Mouse (Mus musculus) mouse trophoblast stem cell (cell line): Measurements from ENCODE around the gene Mrps10.
"Not testable (repeated sequence)": the region's sequence is repeated elsewhere in the genome, so short reads cannot be mapped to it uniquely, and the experiment has no call there.

Source experiments
- in situ Hi-C, 2 experiments: fragments of 300-500 bp; cut with MseI, MboI; formaldehyde crosslinking; loops; 2 replicates in 1 of 2; 3 replicates in 1 of 2; pipeline ENCODE4 v1.15.1; 2025

The Mrps10 gene

DNA sequence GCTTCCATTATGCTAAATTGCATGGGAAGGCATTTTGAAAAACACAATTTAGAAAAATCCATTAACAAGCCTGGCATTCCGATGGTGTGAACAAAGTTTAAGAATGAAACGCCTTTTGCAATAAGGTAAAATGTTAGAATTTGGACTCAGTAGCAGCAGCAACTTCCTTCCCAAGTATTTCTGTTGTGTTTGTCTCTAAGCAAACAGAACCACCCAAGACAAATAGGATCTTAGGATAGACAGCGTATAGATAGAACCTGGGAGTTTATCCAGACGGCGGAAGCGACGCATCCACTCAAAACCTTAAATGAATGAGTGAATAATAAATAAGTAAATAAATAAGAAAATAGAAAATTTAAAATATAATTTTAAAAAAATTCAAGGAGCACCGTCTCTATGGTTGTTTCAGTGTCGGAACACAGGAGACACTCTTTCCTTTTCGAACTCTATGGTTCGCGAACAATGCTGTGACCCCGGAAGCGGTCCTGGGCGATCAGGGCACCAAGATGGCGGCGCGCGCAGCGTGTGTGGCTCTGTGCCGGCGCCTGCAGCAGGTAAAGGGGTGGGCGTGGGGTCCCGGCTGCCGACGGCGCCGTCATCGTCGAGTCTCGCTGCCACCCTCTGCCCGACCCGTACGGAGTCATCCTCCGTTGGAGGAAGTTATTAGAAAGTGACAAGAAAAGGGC is at the start of gene Mrps10:
Mrps10 (plus strand) TSS at position 487 of the 686 bp plus-strand sequence.
- in situ Hi-C loops = no loop called here

- in situ Hi-C loops = no loop called here
Measured at GRCm38 (mm10) chr17:47318972-47319625, 49.6 kb upstream of the Mrps10 start.

DNA sequence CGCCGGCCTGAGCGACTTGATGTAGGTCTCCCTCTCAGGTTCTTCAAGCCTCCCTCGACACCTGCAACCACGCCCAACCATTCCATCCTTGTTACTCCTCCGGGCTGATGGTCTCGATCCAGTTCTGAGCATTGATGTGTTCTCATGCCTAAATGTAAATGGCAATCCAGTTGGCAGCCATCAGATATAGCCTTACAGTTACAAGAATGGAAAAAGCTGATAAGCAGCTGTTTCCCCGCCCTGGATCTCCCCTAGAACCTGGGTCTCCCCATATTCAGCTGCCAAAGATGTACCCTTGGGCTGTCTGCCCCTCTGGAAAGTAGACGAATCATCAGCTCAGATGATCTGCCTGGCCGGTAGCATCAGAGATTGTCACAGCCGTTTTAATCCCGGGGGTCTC is 48.9 kb upstream of the Mrps10 start:
- in situ Hi-C loops = no loop called here

- in situ Hi-C loops = no loop called here
Measured at GRCm38 (mm10) chr17:47322128-47322990, 46.3 kb upstream of the Mrps10 start.

- in situ Hi-C loops = no loop called here
Measured at GRCm38 (mm10) chr17:47322991-47323295, 45.7 kb upstream of the Mrps10 start.

- in situ Hi-C loops = no loop called here
Measured at GRCm38 (mm10) chr17:47327559-47327958, 41.1 kb upstream of the Mrps10 start.

DNA sequence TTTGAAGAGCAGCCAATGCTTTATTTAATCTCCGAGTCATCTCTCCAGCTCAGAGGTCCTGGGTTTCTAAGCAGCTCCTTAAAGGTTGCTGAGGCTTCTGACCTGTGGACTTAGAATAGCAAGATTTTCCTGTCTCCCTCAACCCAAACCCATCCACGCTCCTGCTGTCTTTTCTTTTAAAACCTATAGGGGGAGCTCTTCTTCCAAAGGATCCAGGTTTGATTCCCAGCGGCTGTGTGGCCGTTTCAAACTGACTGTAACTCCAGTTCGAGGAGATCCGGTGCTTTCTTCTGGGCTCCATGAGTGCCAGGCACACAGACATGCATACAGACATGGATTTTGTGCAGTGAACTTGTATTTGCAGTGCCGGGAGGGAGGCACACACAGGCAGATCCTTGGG is 40.7 kb upstream of the Mrps10 start:
- in situ Hi-C loops = no loop called here

DNA sequence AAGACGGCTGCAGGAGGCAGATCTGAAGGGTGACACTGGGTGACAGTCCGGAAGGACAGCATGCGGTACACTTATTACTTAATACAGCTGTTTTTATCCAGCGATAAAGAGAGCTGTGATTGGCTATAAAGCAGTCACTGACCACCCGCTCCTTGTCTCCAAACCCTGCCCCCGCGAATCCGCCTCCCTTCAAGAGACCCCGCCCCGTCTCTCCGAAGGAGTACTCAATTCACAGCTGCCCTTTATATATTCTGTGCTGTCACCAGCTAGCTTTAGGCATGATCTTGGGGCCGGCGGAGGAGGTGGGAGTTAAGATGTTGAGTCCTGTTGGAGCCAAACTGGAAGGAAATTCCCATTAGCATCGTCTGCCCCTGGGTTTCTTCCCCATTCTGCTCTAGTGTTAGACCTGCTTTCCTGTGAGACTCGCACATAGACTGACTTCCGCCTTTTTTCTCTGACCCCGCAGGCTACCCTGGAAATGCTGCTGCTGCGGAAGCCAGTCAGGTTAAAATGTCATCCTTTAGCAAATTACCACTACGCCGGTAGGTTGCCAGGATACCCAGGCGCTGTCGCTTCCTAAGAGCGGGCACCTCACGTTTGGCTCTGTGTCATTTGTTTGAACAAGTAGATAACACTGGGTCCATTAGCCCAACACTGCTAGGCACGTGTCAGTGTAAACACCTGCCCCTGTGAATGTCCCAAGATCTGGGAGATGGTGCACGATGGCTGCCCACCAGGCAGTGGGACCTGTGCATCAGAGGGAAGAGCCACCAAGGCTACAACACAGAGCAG is 39.9 kb upstream of the Mrps10 start:
- in situ Hi-C loops = no loop called here

GRCm38 (mm10) chr17:47330616-47331015 is 38.1 kb upstream of the Mrps10 start:
- in situ Hi-C loops = no loop called here

DNA sequence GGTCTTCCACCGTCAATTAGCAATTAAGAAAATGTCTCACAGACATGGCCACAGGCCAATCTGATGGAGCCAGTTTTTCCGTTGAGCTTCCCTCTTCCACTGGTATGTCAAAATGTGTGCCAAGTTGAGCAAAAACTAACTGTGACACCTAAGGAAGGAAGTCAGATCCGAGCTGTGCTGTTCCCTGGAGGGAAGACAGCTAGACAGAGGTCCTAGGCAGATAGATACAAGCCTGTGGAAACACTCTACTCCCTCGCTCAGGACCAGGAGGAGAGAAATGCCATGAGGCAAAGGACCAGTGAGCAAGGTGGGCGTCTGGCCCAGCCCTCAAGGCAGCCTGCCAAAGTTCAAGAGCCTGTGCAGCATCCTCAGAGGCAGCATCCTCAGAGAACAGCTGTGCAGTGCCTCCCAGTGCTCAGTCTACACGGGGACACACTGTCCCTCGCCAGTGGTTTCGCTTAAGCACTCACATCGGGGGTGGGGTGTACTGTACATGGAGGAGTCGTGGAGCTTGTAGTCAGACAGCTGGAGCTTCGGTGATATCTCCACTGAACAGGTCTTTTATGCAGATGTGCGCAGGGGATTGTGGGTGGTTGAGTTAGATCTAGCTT is 36.6 kb upstream of the Mrps10 start:
- in situ Hi-C loops = no loop called here

- in situ Hi-C loops = not testable (repeated sequence)
Measured at GRCm38 (mm10) chr17:47332664-47333063, 36.0 kb upstream of the Mrps10 start.

GRCm38 (mm10) chr17:47333409-47333808 is 35.3 kb upstream of the Mrps10 start:
- in situ Hi-C loops = no loop called here

DNA sequence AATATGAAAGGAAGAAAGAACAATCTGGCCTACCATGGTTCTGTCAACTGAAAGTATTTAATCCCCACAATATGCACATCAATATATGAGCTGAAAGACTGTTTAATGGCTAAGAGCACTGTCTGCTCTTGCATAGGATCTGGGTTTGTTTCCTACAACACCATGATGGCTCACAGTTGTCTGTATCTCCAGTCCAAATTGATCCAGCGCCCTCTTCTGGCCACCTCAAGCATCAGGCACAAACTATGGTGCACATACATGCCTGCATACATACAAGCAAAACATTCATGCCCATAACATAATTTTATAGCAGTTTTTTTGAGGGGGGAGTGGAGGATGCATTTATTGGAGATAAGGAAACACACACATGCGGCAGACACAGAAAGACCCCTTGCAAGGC is 25.6 kb upstream of the Mrps10 start:
- in situ Hi-C loops = no loop called here

DNA sequence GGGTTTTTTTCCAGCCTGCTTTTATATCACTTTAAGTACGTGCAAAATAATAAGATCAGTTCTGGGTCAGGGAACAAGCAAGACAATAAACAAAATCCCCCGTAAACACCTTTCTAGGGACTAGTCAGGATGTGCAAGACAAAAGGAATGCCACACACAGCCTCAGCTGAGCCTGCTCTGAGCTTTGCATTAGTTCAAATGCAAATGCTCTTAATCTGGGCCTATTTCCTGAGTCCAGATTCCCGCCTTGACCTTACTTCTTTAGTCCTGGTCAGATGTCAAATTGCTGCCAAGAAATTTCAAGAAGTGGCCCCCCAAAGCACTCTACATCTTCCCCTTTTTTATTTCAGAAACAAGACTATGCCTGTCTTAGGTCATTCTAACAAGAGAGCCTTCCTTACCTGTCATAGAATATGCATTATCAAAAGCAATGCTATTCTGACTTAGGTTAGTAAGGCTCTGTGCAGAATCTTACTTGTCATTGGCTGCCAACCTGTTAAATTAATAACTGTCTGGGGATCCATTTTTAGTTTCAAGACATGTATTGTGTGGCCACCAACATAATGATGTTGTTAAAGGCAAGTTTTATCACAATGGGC is 18.9 kb upstream of the Mrps10 start:
- in situ Hi-C loops = no loop called here

GRCm38 (mm10) chr17:47359964-47360363 is 8.7 kb upstream of the Mrps10 start:
- in situ Hi-C loops = no loop called here

GRCm38 (mm10) chr17:47361343-47361742 is 7.3 kb upstream of the Mrps10 start:
- in situ Hi-C loops = no loop called here

DNA sequence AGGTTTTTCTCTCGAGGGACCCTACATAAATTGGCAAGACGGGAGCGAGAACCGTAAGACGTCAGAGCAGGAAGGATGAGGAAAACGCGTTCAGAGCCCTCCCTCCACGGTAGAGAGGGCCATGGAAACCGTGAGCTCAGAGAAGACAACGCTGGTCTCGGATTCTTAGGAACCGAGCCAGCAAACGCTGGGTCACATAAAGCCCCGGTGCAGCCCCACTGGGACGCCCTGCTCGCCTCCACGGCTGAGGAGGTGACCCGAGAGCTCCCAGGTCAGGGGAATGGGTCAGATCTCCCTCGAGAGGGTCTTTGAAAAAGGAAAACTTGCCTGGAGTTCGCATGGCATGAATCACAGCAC is 378 bp downstream of the Mrps10 start:
- in situ Hi-C loops = no loop called here

DNA sequence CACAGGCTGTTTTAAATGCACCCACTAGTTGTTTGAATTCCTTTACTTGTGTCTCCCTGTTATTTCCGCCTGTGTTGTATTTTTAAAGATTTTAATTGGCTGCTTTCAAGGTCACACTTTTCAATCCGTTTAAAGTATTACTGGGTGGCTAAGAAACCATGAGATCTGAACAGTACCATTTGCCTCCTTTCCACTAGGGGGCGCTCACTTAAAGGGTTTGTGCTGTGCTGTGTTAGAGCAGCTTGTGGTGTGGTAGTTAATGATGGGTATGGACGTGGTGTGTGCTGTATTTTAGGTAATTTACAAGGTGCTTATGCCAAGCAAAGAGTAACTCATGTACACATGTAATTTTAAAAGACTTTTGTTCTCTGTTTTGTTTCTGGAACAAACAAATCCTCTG is 2.8 kb downstream of the Mrps10 start:
- in situ Hi-C loops = no loop called here

DNA sequence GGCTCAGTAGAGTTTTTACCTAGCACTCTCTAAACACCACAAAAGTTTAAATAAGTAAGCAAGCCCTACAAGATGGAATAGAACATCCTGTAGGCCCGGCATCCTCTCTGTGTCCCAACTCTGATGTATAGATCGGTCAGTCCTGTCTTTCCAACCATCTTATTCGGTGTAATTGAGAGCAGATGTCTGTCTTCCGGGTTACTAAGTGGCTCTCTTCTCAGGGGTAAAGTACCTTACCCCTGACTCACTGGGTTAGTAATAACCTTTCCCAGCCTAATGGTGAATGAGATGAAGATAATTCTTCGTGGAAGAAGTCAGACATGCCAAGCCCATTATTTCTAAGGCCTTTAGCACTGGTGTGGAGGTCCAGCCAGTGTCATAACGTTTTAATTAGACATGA is 5.3 kb downstream of the Mrps10 start:
- in situ Hi-C loops = no loop called here

GRCm38 (mm10) chr17:47376779-47377280 is 8.1 kb downstream of the Mrps10 start:
- in situ Hi-C loops = no loop called here

- in situ Hi-C loops = no loop called here
Measured at GRCm38 (mm10) chr17:47378133-47378532, 9.4 kb downstream of the Mrps10 start.
